In genomic region chr13:23571022-23571503, GRCm38 (mm10) we compare ENCODE assay signal across 8 mouse cellular contexts. TPM values are rescaled to one million over a fixed set of nuclear protein-coding genes. Genes with fewer than 3 reads are reported as not detected.
DNase-seq lines count a peak whose midpoint lies in the region; ATAC-seq and TF ChIP-seq lines count a peak whose summit lies in the region.

Gene Hist1h2ae, minus strand, starts transcription at chr13:23571220.
Gene Hist1h2bg, plus strand, starts transcription at chr13:23571396.

- TF ChIP-seq POLR2A in CH12.LX (IDR thresholded peaks at IDR 0.05; ENCODE audit: low read depth, low read length), result peak; percentile 81
- no peak for TF ChIP-seq POLR2A in bone marrow macrophage, adult 2 months (IDR thresholded peaks at IDR 0.05; ENCODE audit: borderline replicate concordance, low read depth, low read length)
- TF ChIP-seq POLR2A in liver, adult 2 months (IDR thresholded peaks at IDR 0.05; ENCODE audit: extremely low read depth, insufficient read depth, low read length), result 0 out of 2 replicates have a peak, but pooled peaks have one; percentile 47

- peak; percentile 95 for DNase-seq in CH12.LX (ENCODE audit: extremely low read depth)
- peak; percentile 99 for DNase-seq in liver, adult 2 months (ENCODE audit: extremely low read depth, low read depth, low spot score)

- TF ChIP-seq RAD21 in CH12.LX (IDR thresholded peaks at IDR 0.05; ENCODE audit: low read depth, low read length), result no peak

- H3K4me2 ChIP-seq in CH12.LX (ENCODE audit: insufficient read depth, low read depth, poor library complexity, severe bottlenecking), result peak within 1 kb of the TSS; percentile 82
- H3K4me2 ChIP-seq in heart, embryonic 12.5 days, result peak within 1 kb of the TSS; percentile 70
- H3K4me2 ChIP-seq in kidney, embryonic 16.5 days (replicated peaks; ENCODE audit: low read depth, low read length), result peak within 1 kb of the TSS; percentile 78
- H3K4me2 ChIP-seq in stomach, embryonic 16.5 days (ENCODE audit: low read depth, low read length), result peak within 1 kb of the TSS; percentile 75

- no peak for TF ChIP-seq EP300 in CH12.LX (IDR thresholded peaks at IDR 0.05; ENCODE audit: low read length)

- H3K27me3 ChIP-seq in CH12.LX (replicated peaks), result no peaks in the 10 kb centered on the region
- no peaks in the 10 kb centered on the region for H3K27me3 ChIP-seq in heart, embryonic 12.5 days (replicated peaks)
- no peaks in the 10 kb centered on the region for H3K27me3 ChIP-seq in kidney, embryonic 16.5 days (ENCODE audit: insufficient read depth, low read length)
- no peaks in the 10 kb centered on the region for H3K27me3 ChIP-seq in liver, adult 2 months (ENCODE audit: control insufficient read depth, insufficient read depth, low read length)
- H3K27me3 ChIP-seq in stomach, embryonic 16.5 days (ENCODE audit: control insufficient read depth, insufficient read depth, low read length), result no peaks in the 10 kb centered on the region

- H3K9me3 ChIP-seq in CH12.LX (replicated peaks; ENCODE audit: low read length), result no peaks in the 10 kb centered on the region
- no peaks in the 10 kb centered on the region for H3K9me3 ChIP-seq in heart, embryonic 12.5 days (replicated peaks)
- H3K9me3 ChIP-seq in kidney, embryonic 16.5 days (ENCODE audit: low read length), result no peaks in the 10 kb centered on the region
- H3K9me3 ChIP-seq in stomach, embryonic 16.5 days (replicated peaks; ENCODE audit: control insufficient read depth, low read length), result no peaks in the 10 kb centered on the region

- in situ Hi-C loops in CH12.LX (cut with MboI; ENCODE audit: low pct_ligation_motif_present, low pct_unique_long_range_greater_than_20kb, low sequenced_read_pairs), result loop anchor here (25.0 kb wide), 1 partner anchor 1834 kb away; the partner anchor contains the start of gene Hist1h4j

- H3K9ac ChIP-seq in CH12.LX (ENCODE audit: insufficient read depth, low read depth), result peak within 1 kb of the TSS; percentile 91
- peak within 1 kb of the TSS; percentile 81 for H3K9ac ChIP-seq in heart, embryonic 12.5 days
- peak within 1 kb of the TSS; percentile 75 for H3K9ac ChIP-seq in kidney, embryonic 16.5 days (replicated peaks; ENCODE audit: low read length)
- peak within 1 kb of the TSS; percentile 79 for H3K9ac ChIP-seq in liver, adult 2 months (ENCODE audit: low read depth, low read length)
- peak within 1 kb of the TSS; percentile 70 for H3K9ac ChIP-seq in stomach, embryonic 16.5 days (ENCODE audit: low read length)

- H3K27ac ChIP-seq in CH12.LX (ENCODE audit: insufficient read depth, low read depth), result peak within 1 kb of the TSS; percentile 98
- peak within 1 kb of the TSS; percentile 83 for H3K27ac ChIP-seq in bone marrow macrophage, adult 2 months (ENCODE audit: insufficient read depth, low read depth, low read length)
- peak within 1 kb of the TSS; percentile 97 for H3K27ac ChIP-seq in heart, embryonic 12.5 days (ENCODE audit: poor library complexity, severe bottlenecking)
- H3K27ac ChIP-seq in kidney, embryonic 16.5 days (ENCODE audit: low read length), result peak within 1 kb of the TSS; percentile 97
- H3K27ac ChIP-seq in liver, adult 2 months (replicated peaks; ENCODE audit: insufficient read depth, low read depth, low read length), result peak within 1 kb of the TSS; percentile 73
- H3K27ac ChIP-seq in stomach, embryonic 16.5 days (ENCODE audit: low read length), result peak within 1 kb of the TSS; percentile 95

- H3K4me1 ChIP-seq in CH12.LX (ENCODE audit: control insufficient read depth in 1 of 2, insufficient read depth in 2 of 2), result peaks cover 0 to 4% of the 10 kb centered on the region in 2 experiments; a peak in 1 of 4 replicates
- H3K4me1 ChIP-seq in bone marrow macrophage, adult 2 months (ENCODE audit: control insufficient read depth, insufficient read depth, low read length), result peaks cover 5% of the 10 kb centered on the region
- peaks cover 8% of the 10 kb centered on the region for H3K4me1 ChIP-seq in heart, embryonic 12.5 days (replicated peaks)
- H3K4me1 ChIP-seq in kidney, embryonic 16.5 days (ENCODE audit: insufficient read depth, low read length), result peaks cover 10% of the 10 kb centered on the region
- peaks cover 14% of the 10 kb centered on the region; the same call in 1 of the 2 replicates for H3K4me1 ChIP-seq in liver, adult 2 months (ENCODE audit: control insufficient read depth, insufficient read depth, low read length)
- H3K4me1 ChIP-seq in stomach, embryonic 16.5 days (ENCODE audit: control insufficient read depth, insufficient read depth, low read length), result peaks cover 23% of the 10 kb centered on the region

- peak; percentile 79 for ATAC-seq in erythroblast, adult 5-6 weeks (replicated peaks; ENCODE audit: low FRiP score, poor library complexity, severe bottlenecking)
- peak; percentile 86 for ATAC-seq in heart, embryonic 12.5 days (ENCODE audit: insufficient number of reproducible peaks, low FRiP score)
- ATAC-seq in kidney, embryonic 16.5 days (ENCODE audit: low FRiP score, low TSS enrichment), result peak; percentile 91
- peak; percentile 92 for ATAC-seq in monocyte, adult 5-6 weeks (replicated peaks; ENCODE audit: insufficient number of reproducible peaks, low FRiP score, low TSS enrichment, poor library complexity, severe bottlenecking)
- ATAC-seq in stomach, embryonic 16.5 days (ENCODE audit: insufficient read depth, low FRiP score), result peak; percentile 91

- peak within 1 kb of the TSS; percentile 34 to 66 (median 36) for H3K4me3 ChIP-seq in CH12.LX (replicated peaks in 1 of 3; ENCODE audit: low read depth in 2 of 3, low read length in 2 of 3, poor library complexity in 1 of 3)
- H3K4me3 ChIP-seq in bone marrow macrophage, adult 2 months (ENCODE audit: insufficient read depth, low read length), result peak within 1 kb of the TSS; percentile 57
- peak within 1 kb of the TSS; percentile 60 for H3K4me3 ChIP-seq in heart, embryonic 12.5 days
- peak within 1 kb of the TSS; percentile 57 for H3K4me3 ChIP-seq in kidney, embryonic 16.5 days (ENCODE audit: low read length)
- peak within 1 kb of the TSS; percentile 58; the same call in 1 of the 2 replicates for H3K4me3 ChIP-seq in liver, adult 2 months (ENCODE audit: insufficient read depth, low read depth, low read length)
- peak within 1 kb of the TSS; percentile 54 for H3K4me3 ChIP-seq in stomach, embryonic 16.5 days (replicated peaks; ENCODE audit: low read length)

- TF ChIP-seq CTCF in CH12.LX (conservative IDR thresholded peaks at IDR 0.05 in 1 of 2, IDR thresholded peaks at IDR 0.05 in 1 of 2; ENCODE audit: low read depth in 2 of 2, low read length in 2 of 2), result no peak
- TF ChIP-seq CTCF in bone marrow macrophage, adult 2 months (IDR thresholded peaks at IDR 0.05; ENCODE audit: low read depth, low read length), result no peak
- TF ChIP-seq CTCF in liver, adult 2 months (IDR thresholded peaks at IDR 0.05; ENCODE audit: low read depth, low read length), result no peak

- WGBS in heart, embryonic 12.5 days, result 0% methylated on average over 18 of the region's 18 CpGs
- WGBS in kidney, embryonic 16.5 days, result 0% methylated on average over 18 of the region's 18 CpGs
- WGBS in liver, adult 2 months, result under 1% methylated on average over 18 of the region's 18 CpGs
- WGBS in stomach, embryonic 16.5 days, result under 1% methylated on average over 18 of the region's 18 CpGs

- dilution Hi-C loops in CH12.LX (cut with MboI; ENCODE audit: extremely low pct_ligation_motif_present, extremely low pct_unique_long_range_greater_than_20kb, low sequenced_read_pairs), result no loop called here

- no peaks in the 10 kb centered on the region for H3K79me2 ChIP-seq in CH12.LX (replicated peaks; ENCODE audit: control insufficient read depth, extremely low read depth, insufficient read depth, poor library complexity, severe bottlenecking)
- H3K79me2 ChIP-seq in liver, adult 2 months (ENCODE audit: control insufficient read depth, insufficient read depth, low read length), result no peaks in the 10 kb centered on the region

- no peaks in the 10 kb centered on the region for H3K36me3 ChIP-seq in CH12.LX (replicated peaks in 1 of 2; ENCODE audit: control insufficient read depth in 1 of 2, insufficient read depth in 1 of 2, low read length in 1 of 2)
- H3K36me3 ChIP-seq in heart, embryonic 12.5 days, result no peaks in the 10 kb centered on the region
- H3K36me3 ChIP-seq in kidney, embryonic 16.5 days (ENCODE audit: insufficient read depth, low read length), result no peaks in the 10 kb centered on the region
- no peaks in the 10 kb centered on the region for H3K36me3 ChIP-seq in liver, adult 2 months (ENCODE audit: control insufficient read depth, insufficient read depth, low read length)
- no peaks in the 10 kb centered on the region for H3K36me3 ChIP-seq in stomach, embryonic 16.5 days (ENCODE audit: control insufficient read depth, insufficient read depth, low read length)

RNA-seq across cellular contexts. Expression of gene Hist1h2ae, which starts in this region (rescaled TPM):
- total RNA-seq in CH12.LX (2012; rRNA removed) (648 and 652 TPM in 2 replicates), CH12.LX (2014; rRNA removed) (13.4 and 16.3 TPM in 2 replicates)
- polyA plus RNA-seq in CH12.LX (2012; ENCODE audit: insufficient read length, low read depth), result 1.4 and 3.5 TPM in 2 replicates
- 1.7 TPM in 1 of 2 replicates, not detected in the other for polyA plus RNA-seq in bone marrow macrophage, adult 2 months (2012; ENCODE audit: insufficient read depth, insufficient read length, missing spikeins)
- total RNA-seq in erythroblast, adult 5-6 weeks (2015; ENCODE audit: low replicate concordance), result 1.7 TPM in 1 of 2 replicates, not detected in the other
- total RNA-seq in erythroblast, adult 5-6 weeks (2017; ENCODE audit: low replicate concordance), result 122 and 175 TPM in 2 replicates
- 40.3 and 45.8 TPM in 2 replicates for polyA plus RNA-seq in heart, embryonic 12.5 days (2016; fragmentation: Nextera tagmentation; extraction: Ambion mirVana)
- 57.3 and 57.7 TPM in 2 replicates for polyA plus RNA-seq in kidney, embryonic 16.5 days (2015; fragmentation: Nextera tagmentation; extraction: Ambion mirVana)
- total RNA-seq in liver, adult 2 months (2014; rRNA removed), result 2.8 and 6.6 TPM in 2 replicates
- polyA plus RNA-seq in liver, adult 2 months (2012; rRNA removed), result 0.57 TPM in 2 replicates
- total RNA-seq in monocyte, adult 5-6 weeks (2017), result 6.1 to 28.4 TPM (median 15.0 TPM) in 3 replicates
- polyA plus RNA-seq in stomach, embryonic 16.5 days (2015; fragmentation: Nextera tagmentation; extraction: Ambion mirVana), result 34.0 and 56.1 TPM in 2 replicates

RNA-seq across cellular contexts. Expression of gene Hist1h2bg, which starts in this region (rescaled TPM):
- 2,765 and 3,252 TPM in 2 replicates for total RNA-seq in CH12.LX (2012; rRNA removed)
- total RNA-seq in CH12.LX (2014; rRNA removed), result 118 and 136 TPM in 2 replicates
- polyA plus RNA-seq in CH12.LX (2012; ENCODE audit: insufficient read length, low read depth), result 9.1 and 9.4 TPM in 2 replicates
- polyA plus RNA-seq in bone marrow macrophage, adult 2 months (2012; ENCODE audit: insufficient read depth, insufficient read length, missing spikeins), result 9.8 and 11.9 TPM in 2 replicates
- 170 and 206 TPM in 2 replicates for total RNA-seq in erythroblast, adult 5-6 weeks (2015; ENCODE audit: low replicate concordance)
- 470 and 670 TPM in 2 replicates for total RNA-seq in erythroblast, adult 5-6 weeks (2017; ENCODE audit: low replicate concordance)
- polyA plus RNA-seq in heart, embryonic 12.5 days (2016; fragmentation: Nextera tagmentation; extraction: Ambion mirVana), result 4.5 and 4.8 TPM in 2 replicates
- 8.5 and 9.1 TPM in 2 replicates for polyA plus RNA-seq in kidney, embryonic 16.5 days (2015; fragmentation: Nextera tagmentation; extraction: Ambion mirVana)
- total RNA-seq in liver, adult 2 months (2014; rRNA removed), result 37.2 and 44.6 TPM in 2 replicates
- 4.0 and 4.4 TPM in 2 replicates for polyA plus RNA-seq in liver, adult 2 months (2012; rRNA removed)
- total RNA-seq in monocyte, adult 5-6 weeks (2017), result 86.4 to 193 TPM (median 86.9 TPM) in 3 replicates
- polyA plus RNA-seq in stomach, embryonic 16.5 days (2015; fragmentation: Nextera tagmentation; extraction: Ambion mirVana), result 16.8 and 17.5 TPM in 2 replicates

Comparison
In these comparisons a context has a peak if more than half of its experiments do, and no peak if none do; other contexts are left out.
1. Peak in every context shown above with its lines: DNase-seq, ATAC-seq, H3K4me3 ChIP-seq and H3K27ac ChIP-seq.